ENCODE assay signal across 23 mouse cellular contexts in the genomic region with DNA sequence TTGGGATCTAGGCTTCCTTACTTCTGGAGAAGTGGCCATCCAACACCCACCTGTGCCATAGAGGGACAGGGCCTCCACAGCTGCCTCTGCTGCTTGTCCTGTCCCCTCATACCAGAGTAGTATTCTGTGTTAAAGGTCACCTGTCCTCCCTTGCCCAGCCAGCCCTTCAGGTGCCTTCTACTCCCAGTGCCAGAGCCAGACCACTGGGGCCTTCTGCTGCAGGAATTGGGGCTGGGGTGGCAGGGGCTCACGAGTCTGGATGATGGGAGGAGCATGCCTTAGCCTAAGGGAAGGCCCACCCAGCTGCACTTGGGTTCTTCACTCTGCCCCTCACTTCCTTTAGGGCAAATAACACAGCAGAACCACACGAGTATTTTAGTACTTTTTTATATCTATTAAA. TPM values are rescaled to one million over a fixed set of nuclear protein-coding genes. Genes with fewer than 3 reads are reported as not detected.
A peak's percentile ranks its signal among the peaks of the same experiment; 100 is the strongest.
DNase-seq lines count a peak whose midpoint lies in the region; ATAC-seq and TF ChIP-seq lines count a peak whose summit lies in the region.
"Had no signal": no experiment of that assay in that cellular context is flagged by ENCODE, and none has a peak within 500 bp of the region (broad histone marks: within the 10 kb centered on the region; RNA-seq: fewer than 3 reads in every experiment).

No protein-coding gene starts in this region.

- H3K4me1 ChIP-seq in liver, adult 2 months (ENCODE audit: control insufficient read depth, insufficient read depth, low read length) = peaks cover 26% of the 10 kb centered on the region
- H3K4me1 ChIP-seq in liver, embryonic 11.5 days (replicated peaks; ENCODE audit: control insufficient read depth, insufficient read depth, low read length) = peaks cover 46% of the 10 kb centered on the region
- H3K4me1 ChIP-seq in G1E (ENCODE audit: insufficient read depth, low read depth, low read length) = peaks cover 86% of the 10 kb centered on the region

- no peak overlapping the region for H3K9ac ChIP-seq in liver, adult 2 months (ENCODE audit: low read depth, low read length)
- H3K9ac ChIP-seq in liver, embryonic 11.5 days (ENCODE audit: low read depth, low read length) = no peak overlapping the region
- H3K9ac ChIP-seq: forebrain, embryonic 13.5 days; hindbrain, embryonic 13.5 days had no signal

- H3K79me2 ChIP-seq in liver, adult 2 months (ENCODE audit: control insufficient read depth, insufficient read depth, low read length) = peaks cover 3% of the 10 kb centered on the region; the same call in 1 of the 2 replicates

- H3K27me3 ChIP-seq in liver, adult 2 months (ENCODE audit: control insufficient read depth, insufficient read depth, low read length) = no peaks in the 10 kb centered on the region
- H3K27me3 ChIP-seq in liver, embryonic 11.5 days (replicated peaks; ENCODE audit: control insufficient read depth, insufficient read depth, low read length) = 0 out of 2 replicates have a peak, but pooled peaks cover 12% of the 10 kb centered on the region
- peaks cover 9% of the 10 kb centered on the region; the same call in 1 of the 2 replicates for H3K27me3 ChIP-seq in G1E (ENCODE audit: insufficient read depth, low read length)
- H3K27me3 ChIP-seq: CH12.LX; forebrain, embryonic 13.5 days; hindbrain, embryonic 13.5 days had no signal

- 38% methylated on average over 2 of the region's 2 CpGs for WGBS in liver, adult 2 months
- WGBS in liver, embryonic 11.5 days = 74% methylated on average over 2 of the region's 2 CpGs

- TF ChIP-seq CTCF in liver, adult 2 months (IDR thresholded peaks at IDR 0.05; ENCODE audit: low read depth, low read length) = no peak
- no peak for TF ChIP-seq CTCF in G1E (IDR thresholded peaks at IDR 0.05; ENCODE audit: low read depth, low read length)

- H3K27ac ChIP-seq in liver, adult 2 months (replicated peaks; ENCODE audit: insufficient read depth, low read depth, low read length) = peak overlapping the region; percentile 27; the same call in 1 of the 2 replicates
- no peak overlapping the region for H3K27ac ChIP-seq in liver, embryonic 11.5 days (ENCODE audit: low read depth, low read length)
- H3K27ac ChIP-seq: forebrain, embryonic 10.5 days; forebrain, embryonic 13.5 days; hindbrain, embryonic 10.5 days; hindbrain, embryonic 13.5 days had no signal

- peak; percentile 29 for DNase-seq in cerebellum, adult 9-11 months
- DNase-seq in cerebellum, postnatal 4 days (ENCODE audit: low spot score in 2 of 2) = no peak
- DNase-seq in liver, adult 2 months (ENCODE audit: extremely low read depth, low read depth, low spot score) = no peak
- DNase-seq in liver, embryonic 11.5 days (ENCODE audit: low spot score) = no peak
- DNase-seq in G1E (ENCODE audit: low spot score) = no peak
- DNase-seq in natural killer cell, adult 2 months (ENCODE audit: low spot score in 2 of 2) = no peak
- DNase-seq: adrenal gland, adult 2 months; adrenal gland, postnatal 14 days; cerebellum, adult 11 months; cerebellum, adult 2 months; cerebellum, postnatal 10 days; cerebellum, postnatal 36 days; gastrocnemius, postnatal 10 days; gastrocnemius, postnatal 36 days; heart, postnatal 36 days had no signal

- H3K9me3 ChIP-seq in liver, embryonic 11.5 days (ENCODE audit: control insufficient read depth, low read length) = no peaks in the 10 kb centered on the region
- H3K9me3 ChIP-seq in G1E (replicated peaks) = no peaks in the 10 kb centered on the region
- H3K9me3 ChIP-seq: forebrain, embryonic 10.5 days; forebrain, embryonic 13.5 days; hindbrain, embryonic 10.5 days; hindbrain, embryonic 13.5 days had no signal

- no peak overlapping the region for H3K4me2 ChIP-seq in liver, embryonic 11.5 days
- H3K4me2 ChIP-seq: forebrain, embryonic 13.5 days; heart, embryonic 11.5 days; hindbrain, embryonic 13.5 days had no signal

- peaks cover 21% of the 10 kb centered on the region for H3K36me3 ChIP-seq in liver, adult 2 months (ENCODE audit: control insufficient read depth, insufficient read depth, low read length)
- peaks cover 13% of the 10 kb centered on the region for H3K36me3 ChIP-seq in liver, embryonic 11.5 days (ENCODE audit: control insufficient read depth, insufficient read depth, low read length)
- H3K36me3 ChIP-seq in G1E (replicated peaks) = peaks cover 58% of the 10 kb centered on the region

- TF ChIP-seq POLR2A in liver, adult 2 months (IDR thresholded peaks at IDR 0.05; ENCODE audit: extremely low read depth, insufficient read depth, low read length) = no peak

- no peak overlapping the region for H3K4me3 ChIP-seq in liver, adult 2 months (ENCODE audit: insufficient read depth, low read depth, low read length)
- no peak overlapping the region for H3K4me3 ChIP-seq in liver, embryonic 11.5 days (ENCODE audit: low read depth, low read length)
- peak overlapping the region; percentile 7; the same call in 1 of the 2 replicates for H3K4me3 ChIP-seq in G1E (ENCODE audit: low read depth, low read length)
- H3K4me3 ChIP-seq: forebrain, embryonic 10.5 days; forebrain, embryonic 13.5 days; hindbrain, embryonic 10.5 days; hindbrain, embryonic 13.5 days had no signal

- ATAC-seq in liver, embryonic 11.5 days (replicated peaks; ENCODE audit: low FRiP score) = no peak
- ATAC-seq in G1E (ENCODE audit: extremely low read depth, insufficient number of reproducible peaks, low FRiP score, poor library complexity, severe bottlenecking) = no peak
- ATAC-seq: forebrain, embryonic 13.5 days; forebrain, embryonic 16.5 days; hindbrain, embryonic 16.5 days had no signal

RNA-seq across cellular contexts. Expression of a gene that starts 4.1 kb away (rescaled TPM):
- 62.9 and 78.9 TPM in 2 replicates for total RNA-seq in liver, adult 2 months (2014; rRNA removed)
- polyA plus RNA-seq in liver, adult 2 months (2012; rRNA removed) = 202 and 244 TPM in 2 replicates
- 39.5 and 40.3 TPM in 2 replicates for polyA plus RNA-seq in liver, embryonic 11.5 days (2014; fragmentation: Nextera tagmentation; extraction: Ambion mirVana)
- total RNA-seq in G1E (2014; fragmentation: Nextera tagmentation) (5.5 and 6.0 TPM in 2 replicates), G1E (2017) (0.55 and 1.2 TPM in 2 replicates)
- 5.1 and 5.6 TPM in 2 replicates for polyA plus RNA-seq in G1E (2012)

RNA-seq across cellular contexts. Expression of a gene that starts 7.4 kb away (rescaled TPM):
- 58.1 and 62.6 TPM in 2 replicates for total RNA-seq in liver, adult 2 months (2014; rRNA removed)
- 66.4 and 75.2 TPM in 2 replicates for polyA plus RNA-seq in liver, adult 2 months (2012; rRNA removed)
- 106 and 112 TPM in 2 replicates for polyA plus RNA-seq in liver, embryonic 11.5 days (2014; fragmentation: Nextera tagmentation; extraction: Ambion mirVana)
- total RNA-seq in G1E (2014; fragmentation: Nextera tagmentation) (238 and 244 TPM in 2 replicates), G1E (2017) (153 and 179 TPM in 2 replicates)
- 120 and 165 TPM in 2 replicates for polyA plus RNA-seq in G1E (2012)

RNA-seq across cellular contexts. Expression of a gene that starts 12.2 kb away (rescaled TPM):
- 10.2 and 14.2 TPM in 2 replicates for total RNA-seq in liver, adult 2 months (2014; rRNA removed)
- polyA plus RNA-seq in liver, adult 2 months (2012; rRNA removed) = 17.5 and 18.5 TPM in 2 replicates
- polyA plus RNA-seq in liver, embryonic 11.5 days (2014; fragmentation: Nextera tagmentation; extraction: Ambion mirVana) = 17.1 and 19.4 TPM in 2 replicates
- total RNA-seq in G1E (2014; fragmentation: Nextera tagmentation) = 71.0 and 74.9 TPM in 2 replicates
- 26.4 and 29.7 TPM in 2 replicates for total RNA-seq in G1E (2017)
- 33.9 and 34.7 TPM in 2 replicates for polyA plus RNA-seq in G1E (2012)

RNA-seq across cellular contexts. Expression of a gene that starts 14.4 kb away (rescaled TPM):
- total RNA-seq in liver, adult 2 months (2014; rRNA removed) = 15.2 TPM in 2 replicates
- 10.5 and 11.9 TPM in 2 replicates for polyA plus RNA-seq in liver, adult 2 months (2012; rRNA removed)
- polyA plus RNA-seq in liver, embryonic 11.5 days (2014; fragmentation: Nextera tagmentation; extraction: Ambion mirVana) = 91.6 and 100 TPM in 2 replicates
- total RNA-seq in G1E (2014; fragmentation: Nextera tagmentation) (99.6 and 100 TPM in 2 replicates), G1E (2017) (116 and 119 TPM in 2 replicates)
- 26.3 and 29.7 TPM in 2 replicates for polyA plus RNA-seq in G1E (2012)

RNA-seq across cellular contexts. Expression of a gene that starts 20.9 kb away (rescaled TPM):
- total RNA-seq in liver, adult 2 months (2014; rRNA removed) = 18.9 and 20.5 TPM in 2 replicates
- 18.3 and 18.5 TPM in 2 replicates for polyA plus RNA-seq in liver, adult 2 months (2012; rRNA removed)
- 164 and 181 TPM in 2 replicates for polyA plus RNA-seq in liver, embryonic 11.5 days (2014; fragmentation: Nextera tagmentation; extraction: Ambion mirVana)
- total RNA-seq in G1E (2014; fragmentation: Nextera tagmentation) = 187 and 244 TPM in 2 replicates
- total RNA-seq in G1E (2017) = 163 and 182 TPM in 2 replicates
- 133 and 183 TPM in 2 replicates for polyA plus RNA-seq in G1E (2012)
